17 mouse cellular contexts compared by ENCODE assay signal in genomic region chr16:37853279-37853678, GRCm38 (mm10). TPM values are rescaled to one million over a fixed set of nuclear protein-coding genes. Genes with fewer than 3 reads are reported as not detected.
DNase-seq lines count a peak whose midpoint lies in the region; ATAC-seq lines count a peak whose summit lies in the region.
"Had no signal": no experiment of that assay in that cellular context is flagged by ENCODE, and none has a peak within 500 bp of the region (broad histone marks: within the 10 kb centered on the region; RNA-seq: fewer than 3 reads in every experiment).

No protein-coding gene starts in this region.

- DNase-seq in cerebellum, postnatal 10 days: peak; percentile 46 to 60
- no peak for DNase-seq in cerebellum, adult 9-11 months
- DNase-seq in hindbrain, embryonic 11.5 days (ENCODE audit: low spot score): no peak
- peak; percentile 35 for DNase-seq in lung, postnatal 14 days
- no peak for DNase-seq in lung, postnatal 10 days
- peak; percentile 57 for DNase-seq in embryonic facial prominence, embryonic 14.5 days (ENCODE audit: low spot score)
- DNase-seq in frontal cortex, postnatal 25 days (ENCODE audit: low spot score in 2 of 2): no peak
- DNase-seq: cerebellum, adult 8-10 months; thymus, postnatal 36 days had no signal

- no peak for ATAC-seq in hindbrain, embryonic 13.5 days (ENCODE audit: low FRiP score)
- no peak for ATAC-seq in hindbrain, embryonic 11.5 days (ENCODE audit: low FRiP score)
- no peak for ATAC-seq in embryonic facial prominence, embryonic 14.5 days (ENCODE audit: low read depth)
- ATAC-seq: forebrain, embryonic 15.5 days; intestine, embryonic 16.5 days had no signal

- WGBS in hindbrain, embryonic 13.5 days: 65% methylated on average over 9 of the region's 9 CpGs
- WGBS in hindbrain, embryonic 11.5 days: 69% methylated on average over 9 of the region's 9 CpGs
- 47% methylated on average over 9 of the region's 9 CpGs for WGBS in embryonic facial prominence, embryonic 14.5 days

- peaks cover 5% of the 10 kb centered on the region; the same call in 1 of the 2 replicates for H3K4me1 ChIP-seq in hindbrain, embryonic 13.5 days (replicated peaks)
- H3K4me1 ChIP-seq in hindbrain, embryonic 11.5 days (replicated peaks; ENCODE audit: control insufficient read depth, insufficient read depth, low read length): no peaks in the 10 kb centered on the region
- H3K4me1 ChIP-seq in embryonic facial prominence, embryonic 14.5 days (ENCODE audit: control insufficient read depth, insufficient read depth, low read length): peaks cover 20% of the 10 kb centered on the region
- H3K4me1 ChIP-seq: forebrain, embryonic 15.5 days; midbrain, embryonic 12.5 days; neural tube, embryonic 12.5 days had no signal

- H3K36me3 ChIP-seq in hindbrain, embryonic 13.5 days: no peaks in the 10 kb centered on the region
- H3K36me3 ChIP-seq in hindbrain, embryonic 11.5 days (ENCODE audit: control insufficient read depth, insufficient read depth, low read length): no peaks in the 10 kb centered on the region
- H3K36me3 ChIP-seq in embryonic facial prominence, embryonic 14.5 days (ENCODE audit: control insufficient read depth, insufficient read depth, low read length): no peaks in the 10 kb centered on the region
- H3K36me3 ChIP-seq: forebrain, embryonic 15.5 days; lung, embryonic 15.5 days; midbrain, embryonic 12.5 days; neural tube, embryonic 12.5 days had no signal

- no peaks in the 10 kb centered on the region for H3K9me3 ChIP-seq in hindbrain, embryonic 13.5 days
- no peaks in the 10 kb centered on the region for H3K9me3 ChIP-seq in hindbrain, embryonic 11.5 days (ENCODE audit: control insufficient read depth, low read length)
- no peaks in the 10 kb centered on the region for H3K9me3 ChIP-seq in embryonic facial prominence, embryonic 14.5 days (ENCODE audit: control insufficient read depth, low read length)
- H3K9me3 ChIP-seq: forebrain, embryonic 15.5 days; lung, embryonic 15.5 days; midbrain, embryonic 12.5 days; neural tube, embryonic 12.5 days had no signal

- H3K4me3 ChIP-seq in hindbrain, embryonic 13.5 days: no peak overlapping the region
- no peak overlapping the region for H3K4me3 ChIP-seq in hindbrain, embryonic 11.5 days (ENCODE audit: low read depth, low read length)
- no peak overlapping the region for H3K4me3 ChIP-seq in embryonic facial prominence, embryonic 14.5 days (ENCODE audit: low read depth, low read length)
- H3K4me3 ChIP-seq: forebrain, embryonic 15.5 days; lung, embryonic 15.5 days; midbrain, embryonic 12.5 days; neural tube, embryonic 12.5 days had no signal

- H3K4me2 ChIP-seq in hindbrain, embryonic 13.5 days: no peak overlapping the region
- no peak overlapping the region for H3K4me2 ChIP-seq in hindbrain, embryonic 11.5 days (replicated peaks; ENCODE audit: low read depth, low read length)
- H3K4me2 ChIP-seq in embryonic facial prominence, embryonic 14.5 days (ENCODE audit: low read depth, low read length): peak overlapping the region; percentile 46; the same call in 1 of the 2 replicates
- H3K4me2 ChIP-seq: forebrain, embryonic 15.5 days; lung, embryonic 15.5 days; midbrain, embryonic 12.5 days; neural tube, embryonic 12.5 days had no signal

- no peaks in the 10 kb centered on the region for H3K27me3 ChIP-seq in hindbrain, embryonic 13.5 days
- no peaks in the 10 kb centered on the region for H3K27me3 ChIP-seq in hindbrain, embryonic 11.5 days (ENCODE audit: control insufficient read depth, insufficient read depth, low read length)
- no peaks in the 10 kb centered on the region for H3K27me3 ChIP-seq in embryonic facial prominence, embryonic 14.5 days (replicated peaks; ENCODE audit: control insufficient read depth, insufficient read depth, low read length)
- H3K27me3 ChIP-seq: forebrain, embryonic 15.5 days; lung, embryonic 15.5 days; midbrain, embryonic 12.5 days; neural tube, embryonic 12.5 days had no signal

- 0 out of 2 replicates have a peak overlapping the region, but pooled peaks have one; percentile 23 for H3K27ac ChIP-seq in hindbrain, embryonic 13.5 days
- H3K27ac ChIP-seq in hindbrain, embryonic 11.5 days (ENCODE audit: low read depth, low read length): no peak overlapping the region
- no peak overlapping the region for H3K27ac ChIP-seq in embryonic facial prominence, embryonic 14.5 days (replicated peaks; ENCODE audit: low read depth, low read length)
- H3K27ac ChIP-seq: forebrain, embryonic 15.5 days; midbrain, embryonic 12.5 days; neural tube, embryonic 12.5 days had no signal

- no peak overlapping the region for H3K9ac ChIP-seq in hindbrain, embryonic 13.5 days
- no peak overlapping the region for H3K9ac ChIP-seq in hindbrain, embryonic 11.5 days (ENCODE audit: low read depth, low read length)
- no peak overlapping the region for H3K9ac ChIP-seq in embryonic facial prominence, embryonic 14.5 days (ENCODE audit: low read depth, low read length)
- H3K9ac ChIP-seq: forebrain, embryonic 15.5 days; lung, embryonic 15.5 days; midbrain, embryonic 12.5 days; neural tube, embryonic 12.5 days had no signal

RNA-seq across cellular contexts. Expression of gene Gm36028, which starts 7.7 kb away (rescaled TPM):
- not detected in 2 replicates for polyA plus RNA-seq in hindbrain, embryonic 13.5 days (2015; fragmentation: Nextera tagmentation; extraction: Ambion mirVana)
- 0.26 TPM in 1 of 2 replicates, not detected in the other for polyA plus RNA-seq in hindbrain, embryonic 11.5 days (2014; fragmentation: Nextera tagmentation; extraction: Ambion mirVana)
- polyA plus RNA-seq in embryonic facial prominence, embryonic 14.5 days (2014; fragmentation: Nextera tagmentation; extraction: Ambion mirVana): not detected in 2 replicates
- polyA plus RNA-seq: limb, embryonic 11.5 days; neural tube, embryonic 12.5 days; stomach, embryonic 14.5 days had no signal

RNA-seq across cellular contexts. Expression of gene Lrrc58, which starts 14.9 kb away (rescaled TPM):
- 46.1 and 49.0 TPM in 2 replicates for polyA plus RNA-seq in hindbrain, embryonic 13.5 days (2015; fragmentation: Nextera tagmentation; extraction: Ambion mirVana)
- polyA plus RNA-seq in hindbrain, embryonic 11.5 days (2014; fragmentation: Nextera tagmentation; extraction: Ambion mirVana): 55.8 and 63.8 TPM in 2 replicates
- 52.4 and 53.8 TPM in 2 replicates for polyA plus RNA-seq in embryonic facial prominence, embryonic 14.5 days (2014; fragmentation: Nextera tagmentation; extraction: Ambion mirVana)

Comparison
In these comparisons a context has a peak if more than half of its experiments do, and no peak if none do; other contexts are left out.
1. DNase-seq: peak in cerebellum, postnatal 10 days (2 of 2), lung, postnatal 14 days (single experiment) and embryonic facial prominence, embryonic 14.5 days (single experiment); none in cerebellum, adult 9-11 months (single experiment), hindbrain, embryonic 11.5 days (single experiment), lung, postnatal 10 days (single experiment) and frontal cortex, postnatal 25 days (0 of 2).